Mouse (Mus musculus) limb, embryonic 11.5 days (tissue): ENCODE results near the gene Fam189a1. TPM values are rescaled to one million over a fixed set of nuclear protein-coding genes. Genes with fewer than 3 reads are reported as not detected.

Experiments used
- ATAC-seq: fragments of 200-750 bp; cut with Nextera tagmentation; 2 replicates; pipeline ENCODE4 v1.8.0; 2017; ENCODE audit warnings: low read depth; ENCODE audit not compliant: insufficient number of reproducible peaks, low FRiP score, low TSS enrichment
- DNase-seq: peaks from one replicate; pipeline ENCODE4 v3.0.0-alpha.2; 2015; ENCODE audit warnings: low spot score
- H3K27ac ChIP-seq: fragments of 300-500 bp; sonication (generic); replicated peaks from 2 replicates; pipeline ENCODE4 v1.5.1; 2014; ENCODE audit warnings: low read depth, mild to moderate bottlenecking, low read length
- H3K27me3 ChIP-seq: fragments of 300-500 bp; sonication (generic); 2 replicates; pipeline ENCODE4 v1.6.1; 2014; ENCODE audit warnings: mild to moderate bottlenecking, low read length, mixed read lengths; ENCODE audit not compliant: control insufficient read depth, insufficient read depth
- H3K36me3 ChIP-seq: fragments of 300-500 bp; sonication (generic); 2 replicates; pipeline ENCODE4 v1.6.1; 2014; ENCODE audit warnings: mild to moderate bottlenecking, low read length, moderate library complexity, mixed read lengths; ENCODE audit not compliant: control insufficient read depth, insufficient read depth
- H3K4me1 ChIP-seq: fragments of 300-500 bp; sonication (generic); 2 replicates; pipeline ENCODE4 v1.6.1; 2014; ENCODE audit warnings: low read length, mixed read lengths; ENCODE audit not compliant: control insufficient read depth, insufficient read depth
- H3K4me2 ChIP-seq: fragments of 300-500 bp; sonication (generic); 2 replicates; pipeline ENCODE4 v1.6.1; 2014; ENCODE audit warnings: low read depth, mild to moderate bottlenecking, moderate library complexity; ENCODE audit not compliant: severe bottlenecking
- H3K4me3 ChIP-seq: fragments of 300-500 bp; sonication (generic); 2 replicates; pipeline ENCODE4 v1.5.1; 2014; ENCODE audit warnings: low read depth, low read length
- H3K9ac ChIP-seq: fragments of 300-500 bp; sonication (generic); 2 replicates; pipeline ENCODE4 v1.6.1; 2014; ENCODE audit warnings: mild to moderate bottlenecking, low read length
- H3K9me3 ChIP-seq: fragments of 300-500 bp; sonication (generic); 2 replicates; pipeline ENCODE4 v1.6.1; 2016; ENCODE audit warnings: low read length; ENCODE audit not compliant: control insufficient read depth
- WGBS: fragments of 180-500 bp; shearing (Covaris S2); extraction: QIAGEN DNeasy Blood & Tissue Kit; methylation state at CpG from one replicate; pipeline ENCODE4 v1.1.7; 2014; 5-methylcytosine and 5-hydroxymethylcytosine counted together
- microRNA-seq: library from miRNA; unstranded; fragments of <30 nt; microRNA quantifications from one replicate; pipeline ENCODE4, GENCODE M21; 2016
- polyA plus RNA-seq: library from polyadenylated mRNA; unstranded; fragments of >200 nt; fragmentation: Nextera tagmentation; extraction: Ambion mirVana; gene quantifications from 2 replicates; pipeline ENCODE4 v1.2.1, GENCODE M21; 2014

The Fam189a1 gene
- polyA plus RNA-seq, 1 experiment from 2014 or later, result 0.35 TPM

- Histone ChIP-seq H3K9me3 (no peaks in the 10 kb centered on the region), H3K27ac (no peak overlapping the region), H3K4me2 (no peak overlapping the region), H3K4me3 (no peak overlapping the region), H3K27me3 (no peaks in the 10 kb centered on the region), H3K4me1 (no peaks in the 10 kb centered on the region), H3K36me3 (no peaks in the 10 kb centered on the region), H3K9ac (no peak overlapping the region)
- ATAC-seq (no peak), DNase-seq (no peak)
- WGBS, result 88% methylated on average over 3 of the region's 3 CpGs
These were observed 433.1 kb downstream of the Fam189a1 start for GRCm38 (mm10) chr7:64723313-64723712.

GRCm38 (mm10) chr7:64716286-64716685 is 440.1 kb downstream of the Fam189a1 start:
- no peak overlapping the region for H3K27ac ChIP-seq
- no peaks in the 10 kb centered on the region for H3K27me3 ChIP-seq
- WGBS, result 73% methylated on average over 2 of the region's 2 CpGs
- no peak overlapping the region for H3K4me3 ChIP-seq
- H3K4me1 ChIP-seq, result no peaks in the 10 kb centered on the region
- H3K9me3 ChIP-seq, result no peaks in the 10 kb centered on the region
- no peaks in the 10 kb centered on the region for H3K36me3 ChIP-seq
- no peak overlapping the region for H3K4me2 ChIP-seq
- ATAC-seq (no peak), DNase-seq (no peak)
- H3K9ac ChIP-seq, result no peak overlapping the region

- no peaks in the 10 kb centered on the region for H3K36me3 ChIP-seq
- no peak overlapping the region for H3K27ac ChIP-seq
- H3K27me3 ChIP-seq, result no peaks in the 10 kb centered on the region
- 89% methylated on average over 13 of the region's 13 CpGs for WGBS
- no peaks in the 10 kb centered on the region for H3K9me3 ChIP-seq
- DNase-seq (no peak), ATAC-seq (no peak)
- no peak overlapping the region for H3K4me3 ChIP-seq
- H3K4me2 ChIP-seq, result no peak overlapping the region
- H3K4me1 ChIP-seq, result no peaks in the 10 kb centered on the region
- H3K9ac ChIP-seq, result no peak overlapping the region
These were observed 446.7 kb downstream of the Fam189a1 start for GRCm38 (mm10) chr7:64709520-64710262.

- H3K36me3 ChIP-seq, result no peaks in the 10 kb centered on the region
- ATAC-seq (no peak), DNase-seq (no peak)
- H3K4me2 ChIP-seq, result no peak overlapping the region
- H3K27ac ChIP-seq, result no peak overlapping the region
- H3K4me3 ChIP-seq, result no peak overlapping the region
- no peaks in the 10 kb centered on the region for H3K4me1 ChIP-seq
- no peaks in the 10 kb centered on the region for H3K9me3 ChIP-seq
- H3K27me3 ChIP-seq, result no peaks in the 10 kb centered on the region
- no peak overlapping the region for H3K9ac ChIP-seq
- 83% methylated on average over 4 of the region's 4 CpGs for WGBS
These were observed 448.2 kb downstream of the Fam189a1 start for GRCm38 (mm10) chr7:64708176-64708575.

Small RNAs within 50 kb of the gene (microRNA-seq; reads per million reads assigned to microRNA genes)
- not detected for gene Gm25249
